Mouse (Mus musculus) lung, postnatal 0 days (tissue): Measurements from ENCODE around the gene Serpinf1.

Experiments used
- CTCF ChIP-seq: IDR thresholded peaks from 2 replicates; pipeline ENCODE4 v1.5.1; 2016; ENCODE audit warnings: antibody characterized with exemption, mild to moderate bottlenecking
- EP300 ChIP-seq: IDR thresholded peaks from 2 replicates; pipeline ENCODE4 v1.6.1; 2016; ENCODE audit warnings: antibody characterized with exemption, mild to moderate bottlenecking, control low read depth

DNA sequence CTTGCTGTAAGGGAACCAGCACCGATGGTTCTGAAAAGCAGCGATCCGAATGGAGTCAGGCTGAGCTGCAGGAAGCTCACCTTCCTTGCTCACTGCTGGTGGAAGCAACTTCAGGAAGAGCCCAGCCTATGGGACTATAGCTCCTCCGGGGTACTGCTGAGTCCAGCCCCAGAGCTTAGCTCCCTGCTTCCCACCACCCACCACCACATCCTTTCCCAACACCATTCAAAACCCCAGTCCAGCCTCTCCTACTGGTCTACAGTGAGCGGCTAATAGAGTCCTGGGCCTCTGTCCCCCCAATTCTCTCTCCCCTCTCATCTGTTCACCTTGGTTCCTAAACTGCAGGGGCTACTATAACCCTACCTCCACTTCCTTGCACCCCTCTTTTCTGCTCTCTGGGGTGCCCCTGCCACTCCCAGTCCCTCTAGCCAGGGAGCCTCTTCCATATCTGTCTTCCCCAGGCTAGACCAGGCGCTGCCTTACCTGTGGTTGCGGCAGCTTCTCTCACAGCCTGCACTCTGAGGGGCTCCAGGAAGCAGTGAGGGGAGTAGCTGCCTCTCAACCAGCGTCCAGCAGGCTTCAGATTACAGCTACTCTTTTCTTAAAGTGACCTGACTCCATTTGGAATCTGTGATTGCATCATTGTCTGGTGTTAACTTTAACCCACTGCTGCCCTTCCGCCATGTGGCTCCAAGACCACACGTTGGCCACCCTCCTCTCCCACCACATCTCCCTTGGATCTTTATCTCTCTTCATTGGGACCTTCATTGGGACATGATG, at the start of gene Serpinf1:
- TF ChIP-seq CTCF (no peak), EP300 (no peak)
